Mouse (Mus musculus) intestine, postnatal 0 days (tissue): ENCODE measurements around the gene S100a3. TPM values are rescaled to one million over a fixed set of nuclear protein-coding genes. Genes with fewer than 3 reads are reported as not detected.

Experiments used
- ATAC-seq: fragments of 200-750 bp; cut with Nextera tagmentation; 2 replicates; pipeline ENCODE4 v1.8.0; 2017; ENCODE audit warnings: mild to moderate bottlenecking, moderate TSS enrichment, moderate library complexity
- H3K27ac ChIP-seq: fragments of 300-500 bp; sonication (generic); 2 replicates; pipeline ENCODE4 v1.5.1; 2014; ENCODE audit warnings: mild to moderate bottlenecking, low read depth, low read length, moderate library complexity
- H3K27me3 ChIP-seq: fragments of 300-500 bp; sonication (generic); replicated peaks from 2 replicates; pipeline ENCODE4 v1.6.1; 2014; ENCODE audit warnings: low read length, mixed read lengths; ENCODE audit not compliant: control insufficient read depth, insufficient read depth
- H3K36me3 ChIP-seq: fragments of 300-500 bp; sonication (generic); 2 replicates; pipeline ENCODE4 v1.6.1; 2014; ENCODE audit warnings: mild to moderate bottlenecking, moderate library complexity; ENCODE audit not compliant: control insufficient read depth, insufficient read depth
- H3K4me1 ChIP-seq: fragments of 300-500 bp; sonication (generic); replicated peaks from 2 replicates; pipeline ENCODE4 v1.6.1; 2014; ENCODE audit warnings: antibody characterized with exemption, low read length, mixed read lengths; ENCODE audit not compliant: control insufficient read depth, insufficient read depth
- H3K4me2 ChIP-seq: fragments of 300-500 bp; sonication (generic); replicated peaks from 2 replicates; pipeline ENCODE4 v1.6.1; 2014; ENCODE audit warnings: low read depth, mild to moderate bottlenecking, moderate library complexity
- H3K4me3 ChIP-seq: fragments of 300-500 bp; sonication (generic); 2 replicates; pipeline ENCODE4 v1.5.1; 2014; ENCODE audit warnings: low read depth, low read length
- H3K9ac ChIP-seq: fragments of 300-500 bp; sonication (generic); 2 replicates; pipeline ENCODE4 v1.6.1; 2014; ENCODE audit warnings: mild to moderate bottlenecking, low read depth, low read length
- H3K9me3 ChIP-seq: fragments of 300-500 bp; sonication (generic); 2 replicates; pipeline ENCODE4 v1.6.1; 2016; ENCODE audit warnings: mixed run types; ENCODE audit not compliant: control insufficient read depth
- CTCF ChIP-seq: sonication (generic); IDR thresholded peaks from 2 replicates; pipeline ENCODE4 v1.5.1; 2016; ENCODE audit warnings: low read depth, mild to moderate bottlenecking, control low read depth, antibody characterized with exemption, moderate library complexity
- WGBS: fragments of 180-500 bp; shearing (Covaris S2); extraction: QIAGEN DNeasy Blood & Tissue Kit; methylation state at CpG from one replicate; pipeline ENCODE4 v1.1.7; 2014; 5-methylcytosine and 5-hydroxymethylcytosine counted together
- polyA plus RNA-seq: library from polyadenylated mRNA; unstranded; fragments of >200 nt; fragmentation: Nextera tagmentation; extraction: Ambion mirVana; gene quantifications from 2 replicates; pipeline ENCODE4 v1.2.1, GENCODE M21; 2015

The S100a3 gene
- polyA plus RNA-seq, 1 experiment from 2014 or later = 0.37 TPM

- Histone ChIP-seq H3K4me1 (no peaks in the 10 kb centered on the region), H3K9me3 (no peaks in the 10 kb centered on the region), H3K9ac (peak overlapping the region; percentile 48; the same call in 1 of the 2 replicates), H3K4me2 (peak overlapping the region; percentile 83), H3K4me3 (peak overlapping the region; percentile 45), H3K27me3 (no peaks in the 10 kb centered on the region), H3K27ac (0 out of 2 replicates have a peak overlapping the region, but pooled peaks have one; percentile 71), H3K36me3 (no peaks in the 10 kb centered on the region)
- ATAC-seq = no peak
- TF ChIP-seq CTCF = no peak
- WGBS = 17% methylated on average over 1 of the region's 1 CpGs
These were observed 45.1 kb upstream of the S100a3 start for GRCm38 (mm10) chr3:90515242-90515641.

GRCm38 (mm10) chr3:90515789-90516188 lies 44.6 kb upstream of the S100a3 start:
- Histone ChIP-seq H3K27ac (no peak overlapping the region), H3K4me1 (no peaks in the 10 kb centered on the region), H3K27me3 (no peaks in the 10 kb centered on the region), H3K4me2 (peak overlapping the region; percentile 83; the same call in 1 of the 2 replicates), H3K9ac (no peak overlapping the region), H3K9me3 (no peaks in the 10 kb centered on the region), H3K36me3 (no peaks in the 10 kb centered on the region), H3K4me3 (no peak overlapping the region)
- WGBS = 93% methylated on average over 4 of the region's 4 CpGs
- TF ChIP-seq CTCF = no peak
- no peak for ATAC-seq

- Histone ChIP-seq H3K27me3 (no peaks in the 10 kb centered on the region), H3K27ac (no peak overlapping the region), H3K9ac (no peak overlapping the region), H3K4me1 (no peaks in the 10 kb centered on the region), H3K4me2 (no peak overlapping the region), H3K4me3 (no peak overlapping the region), H3K9me3 (no peaks in the 10 kb centered on the region), H3K36me3 (no peaks in the 10 kb centered on the region)
- ATAC-seq = no peak
- TF ChIP-seq CTCF = no peak
- 76% methylated on average over 4 of the region's 4 CpGs for WGBS
These were observed 42.7 kb upstream of the S100a3 start for GRCm38 (mm10) chr3:90517711-90518110.

GRCm38 (mm10) chr3:90525421-90525820 lies 35.0 kb upstream of the S100a3 start:
- no peak overlapping the region for H3K4me3 ChIP-seq
- TF ChIP-seq CTCF = peak; percentile 92
- no peaks in the 10 kb centered on the region for H3K9me3 ChIP-seq
- H3K27ac ChIP-seq = no peak overlapping the region
- H3K27me3 ChIP-seq = no peaks in the 10 kb centered on the region
- ATAC-seq = peak; percentile 46
- WGBS = 65% methylated on average over 4 of the region's 4 CpGs
- no peak overlapping the region for H3K4me2 ChIP-seq
- H3K4me1 ChIP-seq = peaks cover 5% of the 10 kb centered on the region
- no peak overlapping the region for H3K9ac ChIP-seq
- H3K36me3 ChIP-seq = peaks cover 7% of the 10 kb centered on the region; the same call in 1 of the 2 replicates

GRCm38 (mm10) chr3:90526076-90526475 lies 34.3 kb upstream of the S100a3 start:
- no peaks in the 10 kb centered on the region for H3K27me3 ChIP-seq
- no peak for ATAC-seq
- H3K9me3 ChIP-seq = no peaks in the 10 kb centered on the region
- H3K27ac ChIP-seq = no peak overlapping the region
- peaks cover 7% of the 10 kb centered on the region; the same call in 1 of the 2 replicates for H3K36me3 ChIP-seq
- 68% methylated on average over 2 of the region's 2 CpGs for WGBS
- TF ChIP-seq CTCF = no peak
- H3K9ac ChIP-seq = no peak overlapping the region
- no peak overlapping the region for H3K4me3 ChIP-seq
- no peak overlapping the region for H3K4me2 ChIP-seq
- H3K4me1 ChIP-seq = peaks cover 5% of the 10 kb centered on the region

- Histone ChIP-seq H3K9me3 (no peaks in the 10 kb centered on the region), H3K27me3 (no peaks in the 10 kb centered on the region), H3K36me3 (peaks cover 7% of the 10 kb centered on the region; the same call in 1 of the 2 replicates), H3K4me2 (peak within 1 kb of the TSS; percentile 27; the same call in 1 of the 2 replicates), H3K9ac (no peak within 1 kb of the TSS), H3K27ac (no peak within 1 kb of the TSS), H3K4me1 (peaks cover 5% of the 10 kb centered on the region), H3K4me3 (no peak within 1 kb of the TSS)
- 25% methylated on average over 5 of the region's 5 CpGs for WGBS
- no peak for TF ChIP-seq CTCF
- peak; percentile 86 for ATAC-seq
These were observed 33.8 kb upstream of the S100a3 start, which contains the start of gene S100a14 for GRCm38 (mm10) chr3:90526580-90526979. Gene S100a14 (plus strand): TSS chr3:90526856.
